Mouse (Mus musculus) heart, adult 2 months (tissue): Measurements from ENCODE around the gene Akap5.

Source experiments
- CTCF ChIP-seq: fragments of 200-600 bp; IDR thresholded peaks from 2 replicates; pipeline ENCODE4 v1.8.1; 2022; ENCODE audit warnings: antibody characterized with exemption, mild to moderate bottlenecking, moderate library complexity
- POLR2A ChIP-seq: fragments of 200-500 bp; IDR thresholded peaks from 2 replicates; pipeline ENCODE4 v1.6.1; 2011; ENCODE audit warnings: mild to moderate bottlenecking, low read depth, low read length, control low read depth; ENCODE audit not compliant: insufficient read depth

GRCm38 (mm10) chr12:76324679-76325431, at the start of gene Akap5:
- TF ChIP-seq CTCF (no peak), POLR2A (no peak)
